In genomic region chr5:131236906-131237305, GRCm38 (mm10) we compare ENCODE assay signal across 21 mouse cellular contexts.
DNase-seq lines count a peak whose midpoint lies in the region; ATAC-seq lines count a peak whose summit lies in the region.
"Had no signal": no experiment of that assay in that cellular context is flagged by ENCODE, and none has a peak within 500 bp of the region (broad histone marks: within the 10 kb centered on the region; RNA-seq: fewer than 3 reads in every experiment).

No protein-coding gene starts in this region.

- no peaks in the 10 kb centered on the region for H3K36me3 ChIP-seq in kidney, embryonic 15.5 days
- H3K36me3 ChIP-seq: forebrain, embryonic 12.5 days; G1E; hindbrain, embryonic 12.5 days; limb, embryonic 15.5 days; liver, embryonic 15.5 days had no signal

- peak; percentile 17 for DNase-seq in gastrocnemius, postnatal 14 days
- no peak for DNase-seq in gastrocnemius, adult 8-10 months (ENCODE audit: low spot score in 2 of 2)
- DNase-seq in kidney, postnatal 10 days = peak; percentile 75
- DNase-seq in adrenal gland, postnatal 25 days = peak; percentile 69
- DNase-seq in testis, postnatal 10 days (ENCODE audit: low spot score) = peak; percentile 57
- DNase-seq in cerebellum, postnatal 25 days = no peak
- DNase-seq in cerebellum, postnatal 36 days = no peak
- DNase-seq: cerebellum, adult 18-20 months; gastrocnemius, postnatal 36 days; heart, postnatal 14 days; right cerebral cortex, postnatal 14 days; spleen, adult 18-20 months; thymus, adult 2 months had no signal

- intact Hi-C loops in gastrocnemius, postnatal 14 days (cut with DNase I; ENCODE audit: low total_unique reads) = no loop called here

- H3K4me1 ChIP-seq in kidney, embryonic 15.5 days = peaks cover 8% of the 10 kb centered on the region; the same call in 1 of the 2 replicates
- H3K4me1 ChIP-seq: forebrain, embryonic 12.5 days; hindbrain, embryonic 12.5 days; limb, embryonic 15.5 days; liver, embryonic 15.5 days had no signal

- 66% methylated on average over 8 of the region's 8 CpGs for WGBS in kidney, embryonic 15.5 days

- H3K4me3 ChIP-seq in kidney, embryonic 15.5 days (replicated peaks) = no peak overlapping the region
- H3K4me3 ChIP-seq: forebrain, embryonic 12.5 days; hindbrain, embryonic 12.5 days; limb, embryonic 15.5 days; liver, embryonic 15.5 days had no signal

- no peak for ATAC-seq in kidney, embryonic 15.5 days (replicated peaks; ENCODE audit: low FRiP score)

- no peaks in the 10 kb centered on the region for H3K27me3 ChIP-seq in kidney, embryonic 15.5 days
- H3K27me3 ChIP-seq: forebrain, embryonic 12.5 days; hindbrain, embryonic 12.5 days; limb, embryonic 15.5 days; liver, embryonic 15.5 days had no signal

- H3K9me3 ChIP-seq in kidney, embryonic 15.5 days (replicated peaks) = no peaks in the 10 kb centered on the region
- H3K9me3 ChIP-seq: forebrain, embryonic 12.5 days; hindbrain, embryonic 12.5 days; limb, embryonic 15.5 days; liver, embryonic 15.5 days had no signal

- no peak overlapping the region for H3K27ac ChIP-seq in kidney, embryonic 15.5 days
- H3K27ac ChIP-seq: forebrain, embryonic 12.5 days; hindbrain, embryonic 12.5 days; limb, embryonic 15.5 days; liver, embryonic 15.5 days had no signal

- H3K4me2 ChIP-seq in kidney, embryonic 15.5 days = no peak overlapping the region
- H3K4me2 ChIP-seq: forebrain, embryonic 12.5 days; heart, embryonic 11.5 days; hindbrain, embryonic 12.5 days; limb, embryonic 15.5 days; liver, embryonic 15.5 days; midbrain, embryonic 11.5 days had no signal

- H3K9ac ChIP-seq in kidney, embryonic 15.5 days = no peak overlapping the region
- H3K9ac ChIP-seq: forebrain, embryonic 12.5 days; hindbrain, embryonic 12.5 days; limb, embryonic 15.5 days; liver, embryonic 15.5 days had no signal

Comparison
In these comparisons a context has a peak if more than half of its experiments do, and no peak if none do; other contexts are left out.
1. DNase-seq: peak in gastrocnemius, postnatal 14 days (single experiment), kidney, postnatal 10 days (single experiment), adrenal gland, postnatal 25 days (single experiment) and testis, postnatal 10 days (single experiment); none in gastrocnemius, adult 8-10 months (0 of 2), cerebellum, postnatal 25 days (0 of 2) and cerebellum, postnatal 36 days (0 of 2).